Comparison of ENCODE assay signal across 28 mouse cellular contexts in the genomic region with DNA sequence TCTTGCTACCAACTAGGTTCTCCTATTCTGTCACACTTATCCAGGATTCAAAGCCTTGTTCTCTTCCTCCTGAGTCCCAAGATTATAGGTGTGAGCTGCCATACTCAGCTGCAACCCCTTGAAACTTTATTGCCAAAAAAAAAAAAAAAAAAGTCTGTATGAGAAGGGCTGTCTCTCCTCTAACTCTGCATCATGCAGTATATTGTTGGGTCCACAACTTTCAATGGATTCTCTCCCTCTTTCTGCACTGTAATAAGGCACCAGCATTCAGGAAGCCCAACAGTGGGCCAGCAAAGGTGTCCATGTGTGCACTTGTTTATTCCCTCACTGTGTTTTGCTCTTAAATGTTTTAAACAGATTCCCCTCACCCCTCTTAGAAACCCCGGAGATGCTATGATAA.
"Had no signal": no experiment of that assay in that cellular context is flagged by ENCODE, and none has a peak within 500 bp of the region (broad histone marks: within the 10 kb centered on the region; RNA-seq: fewer than 3 reads in every experiment).

No protein-coding gene starts in this region.

- DNase-seq: cerebellum, adult 2 months; cerebellum, adult 8-10 months; cerebellum, adult 9-10 months; cerebellum, adult 9-11 months; cerebellum, postnatal 10 days; cerebellum, postnatal 14 days; cerebellum, postnatal 25 days; cerebellum, postnatal 36 days; embryo, embryonic 11 days; forebrain, postnatal 0 days; gastrocnemius, adult 2 months; gastrocnemius, postnatal 10 days; gastrocnemius, postnatal 14 days; gastrocnemius, postnatal 25 days; gastrocnemius, postnatal 36 days; heart, adult 11 months; heart, adult 18-20 months had no signal

- H3K9me3 ChIP-seq: embryonic facial prominence, embryonic 10.5 days; embryonic facial prominence, embryonic 12.5 days; embryonic facial prominence, embryonic 13.5 days; embryonic facial prominence, embryonic 15.5 days; forebrain, embryonic 10.5 days; forebrain, embryonic 12.5 days; forebrain, embryonic 13.5 days; forebrain, embryonic 15.5 days had no signal

- H3K36me3 ChIP-seq: embryonic facial prominence, embryonic 10.5 days; embryonic facial prominence, embryonic 12.5 days; embryonic facial prominence, embryonic 13.5 days; embryonic facial prominence, embryonic 15.5 days; forebrain, embryonic 10.5 days; forebrain, embryonic 12.5 days; forebrain, embryonic 15.5 days had no signal

- ATAC-seq: forebrain, embryonic 13.5 days; forebrain, embryonic 14.5 days; forebrain, embryonic 15.5 days; forebrain, embryonic 16.5 days; forebrain, postnatal 0 days had no signal

- H3K27ac ChIP-seq: embryonic facial prominence, embryonic 10.5 days; embryonic facial prominence, embryonic 12.5 days; embryonic facial prominence, embryonic 13.5 days; embryonic facial prominence, embryonic 15.5 days; forebrain, embryonic 10.5 days; forebrain, embryonic 12.5 days; forebrain, embryonic 13.5 days; forebrain, embryonic 15.5 days; gastrocnemius, adult 2 months had no signal

- H3K9ac ChIP-seq: embryonic facial prominence, embryonic 12.5 days; embryonic facial prominence, embryonic 13.5 days; embryonic facial prominence, embryonic 15.5 days; forebrain, embryonic 12.5 days; forebrain, embryonic 13.5 days; forebrain, embryonic 15.5 days; forebrain, postnatal 0 days had no signal

- H3K4me3 ChIP-seq: embryonic facial prominence, embryonic 10.5 days; embryonic facial prominence, embryonic 12.5 days; embryonic facial prominence, embryonic 13.5 days; embryonic facial prominence, embryonic 15.5 days; erythroblast, embryonic 14.5 days; forebrain, embryonic 10.5 days; forebrain, embryonic 12.5 days; forebrain, embryonic 13.5 days; forebrain, embryonic 15.5 days; gastrocnemius, adult 2 months had no signal

- H3K27me3 ChIP-seq: embryonic facial prominence, embryonic 12.5 days; embryonic facial prominence, embryonic 13.5 days; embryonic facial prominence, embryonic 15.5 days; forebrain, embryonic 12.5 days; forebrain, embryonic 13.5 days; forebrain, embryonic 15.5 days had no signal

- H3K4me1 ChIP-seq: embryonic facial prominence, embryonic 10.5 days; embryonic facial prominence, embryonic 12.5 days; embryonic facial prominence, embryonic 13.5 days; embryonic facial prominence, embryonic 15.5 days; forebrain, embryonic 12.5 days; forebrain, embryonic 13.5 days; forebrain, embryonic 15.5 days had no signal

- H3K4me2 ChIP-seq: embryonic facial prominence, embryonic 12.5 days; embryonic facial prominence, embryonic 13.5 days; embryonic facial prominence, embryonic 15.5 days; forebrain, embryonic 12.5 days; forebrain, embryonic 13.5 days; forebrain, embryonic 15.5 days had no signal
